In genomic region chr14:54191594-54192461, GRCm38 (mm10) we compare ENCODE assay signal across 8 mouse cellular contexts.
DNase-seq lines count a peak whose midpoint lies in the region; ATAC-seq and TF ChIP-seq lines count a peak whose summit lies in the region.

No protein-coding gene starts in this region.

- TF ChIP-seq CTCF in gastrocnemius, adult 2 months (IDR thresholded peaks at IDR 0.05): no peak
- TF ChIP-seq CTCF in cerebellum, adult 2 months (IDR thresholded peaks at IDR 0.05; ENCODE audit: borderline replicate concordance, insufficient read depth, low read depth, low read length): no peak

- 33% methylated on average over 18 of the region's 18 CpGs for WGBS in cerebellum, adult 2 months
- WGBS in heart, embryonic 14.5 days: 73% methylated on average over 18 of the region's 18 CpGs

- intact Hi-C loops in gastrocnemius, adult 2 months (cut with DNase I): no loop called here
- intact Hi-C loops in gastrocnemius, postnatal 36 days (cut with DNase I): no loop called here

- no peak overlapping the region for H3K9ac ChIP-seq in heart, embryonic 14.5 days (ENCODE audit: low read length)

- H3K27ac ChIP-seq in gastrocnemius, adult 2 months: peak overlapping the region; percentile 72
- peak overlapping the region; percentile 52; the same call in 1 of the 2 replicates for H3K27ac ChIP-seq in cerebellum, adult 2 months (ENCODE audit: insufficient read depth, low read length)
- H3K27ac ChIP-seq in heart, embryonic 14.5 days (replicated peaks in 1 of 2; ENCODE audit: control insufficient read depth in 1 of 2, insufficient read depth in 1 of 2, low read depth in 2 of 2, low read length in 2 of 2): peak overlapping the region; percentile 47 to 82; a peak in 3 of 4 replicates

- no peak overlapping the region for H3K4me2 ChIP-seq in heart, embryonic 14.5 days (ENCODE audit: low read length)

- no peaks in the 10 kb centered on the region for H3K27me3 ChIP-seq in cerebellum, adult 2 months (ENCODE audit: control insufficient read depth, insufficient read depth, low read length)
- H3K27me3 ChIP-seq in heart, embryonic 14.5 days (ENCODE audit: control insufficient read depth, insufficient read depth, low read length): no peaks in the 10 kb centered on the region

- no peaks in the 10 kb centered on the region for H3K9me3 ChIP-seq in heart, embryonic 14.5 days (ENCODE audit: control insufficient read depth, low read length)

- peak; percentile 4; the same call in 1 of the 2 replicates for ATAC-seq in heart, embryonic 14.5 days (ENCODE audit: insufficient number of reproducible peaks, insufficient read depth, low FRiP score, low read depth)

- no peaks in the 10 kb centered on the region for H3K4me1 ChIP-seq in cerebellum, adult 2 months (ENCODE audit: control insufficient read depth, insufficient read depth, low read length)
- peaks cover 33 to 50% of the 10 kb centered on the region in 2 experiments for H3K4me1 ChIP-seq in heart, embryonic 14.5 days (ENCODE audit: control insufficient read depth in 2 of 2, insufficient read depth in 2 of 2, low read length in 2 of 2)

- TF ChIP-seq POLR2A in cerebellum, adult 2 months (IDR thresholded peaks at IDR 0.05; ENCODE audit: borderline replicate concordance, insufficient read depth, low read length): no peak

- no peak for DNase-seq in gastrocnemius, adult 2 months
- DNase-seq in gastrocnemius, postnatal 36 days: no peak
- DNase-seq in cerebellum, adult 2 months: peak; percentile 20 to 55
- DNase-seq in kidney, postnatal 4 days: peak; percentile 34 to 55
- peak; percentile 12 for DNase-seq in right cerebral cortex, postnatal 25 days
- no peak for DNase-seq in thymus, postnatal 0 days (ENCODE audit: low spot score)
- no peak for DNase-seq in gastrocnemius, adult 8-10 months (ENCODE audit: low spot score in 2 of 2)

- H3K4me3 ChIP-seq in gastrocnemius, adult 2 months: no peak overlapping the region
- H3K4me3 ChIP-seq in cerebellum, adult 2 months (replicated peaks; ENCODE audit: insufficient read depth, low read depth, low read length): no peak overlapping the region
- H3K4me3 ChIP-seq in heart, embryonic 14.5 days (ENCODE audit: control insufficient read depth in 1 of 2, insufficient read depth in 1 of 2, low read depth in 1 of 2, low read length in 2 of 2): no peak overlapping the region

- no peaks in the 10 kb centered on the region for H3K36me3 ChIP-seq in heart, embryonic 14.5 days (ENCODE audit: control insufficient read depth, insufficient read depth, low read length)

Comparison
In these comparisons a context has a peak if more than half of its experiments do, and no peak if none do; other contexts are left out.
1. DNase-seq: peak in cerebellum, adult 2 months (2 of 2), kidney, postnatal 4 days (2 of 2) and right cerebral cortex, postnatal 25 days (single experiment); none in gastrocnemius, adult 2 months (single experiment), gastrocnemius, postnatal 36 days (0 of 2), thymus, postnatal 0 days (single experiment) and gastrocnemius, adult 8-10 months (0 of 2).
2. Peak in every context shown above with its lines, with median percentiles within 50 percentile points of each other: H3K27ac ChIP-seq.